Mouse (Mus musculus) forebrain, embryonic 12.5 days (tissue): ENCODE measurements around the gene Sat2. TPM values are rescaled to one million over a fixed set of nuclear protein-coding genes. Genes with fewer than 3 reads are reported as not detected.
"Not testable (repeated sequence)": the region's sequence is repeated elsewhere in the genome, so short reads cannot be mapped to it uniquely, and the experiment has no call there.

Source experiments
- ATAC-seq: fragments of 200-750 bp; cut with Nextera tagmentation; 2 replicates; pipeline ENCODE4 v1.8.0; 2017; ENCODE audit warnings: moderate TSS enrichment; ENCODE audit not compliant: low FRiP score
- H3K27ac ChIP-seq: fragments of 300-500 bp; sonication (generic); 2 replicates; pipeline ENCODE4 v1.5.1; 2016; ENCODE audit warnings: mild to moderate bottlenecking
- H3K27me3 ChIP-seq: fragments of 300-500 bp; sonication (generic); 2 replicates; pipeline ENCODE4 v1.6.1; 2016; ENCODE audit warnings: mild to moderate bottlenecking
- H3K36me3 ChIP-seq: fragments of 300-500 bp; sonication (generic); replicated peaks from 2 replicates; pipeline ENCODE4 v1.6.1; 2016; ENCODE audit warnings: mild to moderate bottlenecking
- H3K4me1 ChIP-seq: fragments of 300-500 bp; sonication (generic); 2 replicates; pipeline ENCODE4 v1.6.1; 2016
- H3K4me2 ChIP-seq: fragments of 300-500 bp; sonication (generic); 2 replicates; pipeline ENCODE4 v1.6.1; 2016; ENCODE audit warnings: mild to moderate bottlenecking, moderate library complexity
- H3K4me3 ChIP-seq: fragments of 300-500 bp; sonication (generic); replicated peaks from 2 replicates; pipeline ENCODE4 v1.5.1; 2016; ENCODE audit warnings: mild to moderate bottlenecking
- H3K9ac ChIP-seq: fragments of 300-500 bp; sonication (generic); 2 replicates; pipeline ENCODE4 v1.6.1; 2016; ENCODE audit warnings: mild to moderate bottlenecking
- H3K9me3 ChIP-seq: fragments of 300-500 bp; sonication (generic); 2 replicates; pipeline ENCODE4 v1.6.1; 2016
- WGBS: fragments of 180-500 bp; shearing (Covaris S2); methylation state at CpG from one replicate; pipeline ENCODE4 v1.1.7; 2016; 5-methylcytosine and 5-hydroxymethylcytosine counted together
- polyA plus RNA-seq: library from polyadenylated mRNA; unstranded; fragments of >200 nt; fragmentation: Nextera tagmentation; extraction: Ambion mirVana; gene quantifications from 2 replicates; pipeline ENCODE4 v1.2.1, GENCODE M21; 2016

The Sat2 gene
- polyA plus RNA-seq, 1 experiment from 2014 or later = 21.5 TPM

- WGBS = 87% methylated on average over 7 of the region's 7 CpGs
- H3K4me2 ChIP-seq = no peak overlapping the region
- H3K36me3 ChIP-seq = no peaks in the 10 kb centered on the region
- H3K27ac ChIP-seq = no peak overlapping the region
- H3K4me1 ChIP-seq = peaks cover 15% of the 10 kb centered on the region
- H3K9me3 ChIP-seq = no peaks in the 10 kb centered on the region
- H3K9ac ChIP-seq = no peak overlapping the region
- peaks cover 4% of the 10 kb centered on the region; the same call in 1 of the 2 replicates for H3K27me3 ChIP-seq
- ATAC-seq = no peak
- H3K4me3 ChIP-seq = no peak overlapping the region
Observed at GRCm38 (mm10) chr11:69620394-69621081, 1.3 kb upstream of the Sat2 start.

DNA sequence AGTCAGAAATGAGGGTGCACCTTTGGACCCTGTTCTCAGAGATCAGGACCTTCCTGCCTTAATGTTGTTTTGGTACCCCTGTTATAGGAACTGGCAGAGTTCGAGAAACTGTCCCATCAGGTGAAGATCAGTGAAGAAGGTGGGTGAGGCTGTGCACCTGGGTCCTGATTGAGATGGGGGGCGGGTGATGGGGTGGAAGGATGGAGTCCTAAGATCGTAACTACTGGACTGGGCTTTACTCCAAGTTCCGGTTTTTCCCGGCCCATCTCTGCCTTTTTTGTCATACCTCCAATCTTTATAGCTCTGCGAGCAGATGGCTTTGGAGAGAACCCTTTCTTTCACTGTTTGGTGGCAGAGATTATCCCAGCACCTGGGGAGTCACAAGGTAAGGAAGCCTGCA is 582 bp downstream of the Sat2 start:
- Histone ChIP-seq H3K9ac (peak overlapping the region; percentile 73), H3K4me3 (peak overlapping the region; percentile 47), H3K4me1 (peaks cover 15% of the 10 kb centered on the region), H3K27ac (peak overlapping the region; percentile 59; the same call in 1 of the 2 replicates), H3K27me3 (no peaks in the 10 kb centered on the region), H3K9me3 (no peaks in the 10 kb centered on the region), H3K4me2 (peak overlapping the region; percentile 73), H3K36me3 (no peaks in the 10 kb centered on the region)
- 42% methylated on average over 6 of the region's 6 CpGs for whole genome bisulfite sequencing
- peak; percentile 28; the same call in 1 of the 2 replicates for ATAC-seq

DNA sequence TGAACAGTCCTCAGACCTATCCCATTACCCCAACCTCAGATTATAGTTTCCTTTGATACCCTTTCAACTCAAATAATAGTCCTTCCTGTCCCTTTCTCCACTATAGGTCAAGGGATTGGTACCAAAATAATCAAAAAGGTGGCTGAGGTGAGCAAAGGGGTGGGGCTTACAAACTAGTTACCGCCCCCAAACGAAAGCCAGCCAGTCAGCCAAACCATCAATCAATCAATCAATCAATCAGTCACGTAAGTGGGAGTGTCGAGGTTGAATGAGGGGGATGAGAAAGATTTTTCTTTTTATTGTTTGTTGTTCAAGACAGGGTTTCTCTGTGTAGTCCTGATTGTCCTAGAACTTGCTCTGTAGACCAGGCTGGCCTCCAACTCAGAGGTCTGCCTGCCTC is 1.2 kb downstream of the Sat2 start:
- no peaks in the 10 kb centered on the region for H3K9me3 ChIP-seq
- H3K27me3 ChIP-seq = no peaks in the 10 kb centered on the region
- no peak for ATAC-seq
- H3K4me1 ChIP-seq = peaks cover 15% of the 10 kb centered on the region
- no peak overlapping the region for H3K9ac ChIP-seq
- H3K4me3 ChIP-seq = no peak overlapping the region
- H3K36me3 ChIP-seq = no peaks in the 10 kb centered on the region
- peak overlapping the region; percentile 73; the same call in 1 of the 2 replicates for H3K4me2 ChIP-seq
- no peak overlapping the region for H3K27ac ChIP-seq
- 73% methylated on average over 4 of the region's 4 CpGs for WGBS

DNA sequence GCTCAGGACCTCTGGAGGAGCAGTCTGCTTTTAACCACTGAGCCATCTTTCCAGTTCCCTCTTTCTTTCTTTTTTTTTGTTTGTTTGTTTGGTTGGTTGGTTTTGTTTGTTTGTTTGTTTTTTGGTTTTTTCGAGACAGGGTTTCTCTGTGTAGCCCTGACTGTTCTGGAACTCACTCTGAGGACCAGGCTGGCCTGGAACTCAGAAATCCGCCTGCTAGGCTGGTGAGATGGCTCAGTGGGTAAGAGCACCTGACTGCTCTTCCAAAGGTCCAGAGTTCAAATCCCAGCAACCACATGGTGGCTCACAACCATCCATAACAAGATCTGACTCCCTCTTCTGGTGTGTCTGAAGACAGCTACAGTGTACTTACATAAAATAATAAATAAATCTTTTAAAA is 2.5 kb downstream of the Sat2 start:
- H3K4me3 ChIP-seq, H3K9ac ChIP-seq, H3K9me3 ChIP-seq, H3K27me3 ChIP-seq, ATAC-seq, H3K36me3 ChIP-seq, H3K4me2 ChIP-seq, H3K27ac ChIP-seq: not testable (repeated sequence)
- 75% methylated on average over 2 of the region's 2 CpGs for whole genome bisulfite sequencing
- H3K4me1 ChIP-seq = peaks cover 15% of the 10 kb centered on the region

DNA sequence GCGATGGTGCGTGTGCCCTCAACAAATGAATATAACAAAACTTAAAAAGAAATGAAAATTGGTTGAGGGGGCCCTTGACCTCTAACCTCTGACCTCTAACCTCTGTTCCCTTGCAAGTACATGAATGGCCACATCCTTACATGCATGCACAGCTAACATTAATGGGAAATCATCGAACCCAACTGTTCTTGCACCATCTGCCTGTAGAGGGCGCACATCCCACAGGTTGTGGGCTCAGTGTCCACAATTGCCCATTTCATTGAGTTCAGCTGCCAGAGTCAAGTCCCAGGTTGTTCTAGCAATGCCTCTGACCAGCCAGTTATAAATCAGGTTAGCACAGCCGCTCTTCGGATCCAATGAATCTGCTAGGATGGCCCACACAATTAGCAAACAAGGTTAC is 6.5 kb downstream of the Sat2 start:
- no peaks in the 10 kb centered on the region for H3K9me3 ChIP-seq
- H3K4me1 ChIP-seq = no peaks in the 10 kb centered on the region
- no peak overlapping the region for H3K27ac ChIP-seq
- H3K4me3 ChIP-seq = no peak overlapping the region
- H3K4me2 ChIP-seq = no peak overlapping the region
- H3K9ac ChIP-seq = no peak overlapping the region
- no peaks in the 10 kb centered on the region for H3K27me3 ChIP-seq
- ATAC-seq = no peak
- WGBS = 39% methylated on average over 6 of the region's 6 CpGs
- no peaks in the 10 kb centered on the region for H3K36me3 ChIP-seq

DNA sequence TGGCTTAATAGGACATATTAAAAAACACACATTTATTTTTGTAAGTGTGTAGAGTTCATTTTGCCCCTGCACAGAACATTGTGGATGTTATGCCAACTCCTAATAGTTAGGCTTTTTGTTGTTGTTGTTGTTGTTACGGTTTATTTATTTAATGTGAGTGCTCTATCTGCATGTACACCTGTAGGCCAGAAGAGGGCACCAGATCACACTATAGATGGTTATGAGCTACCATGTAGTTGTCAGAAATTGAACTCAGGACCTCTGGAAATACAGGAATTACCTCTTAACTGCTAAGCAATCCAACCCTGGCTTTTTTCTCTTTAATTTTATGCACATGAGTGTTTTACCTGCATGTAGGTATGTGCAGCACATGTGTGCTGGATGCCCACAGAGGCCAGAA is 8.0 kb downstream of the Sat2 start:
- H3K36me3 ChIP-seq = no peaks in the 10 kb centered on the region
- H3K4me2 ChIP-seq = no peak overlapping the region
- H3K4me3 ChIP-seq = no peak overlapping the region
- H3K9ac ChIP-seq = no peak overlapping the region
- no peaks in the 10 kb centered on the region for H3K9me3 ChIP-seq
- peaks cover 12% of the 10 kb centered on the region for H3K4me1 ChIP-seq
- no peak for ATAC-seq
- WGBS = 63% methylated on average over 1 of the region's 1 CpGs
- no peaks in the 10 kb centered on the region for H3K27me3 ChIP-seq
- H3K27ac ChIP-seq = no peak overlapping the region

- H3K4me3 ChIP-seq = peak within 1 kb of the TSS; percentile 99
- H3K9ac ChIP-seq = peak within 1 kb of the TSS; percentile 100
- no peaks in the 10 kb centered on the region for H3K27me3 ChIP-seq
- H3K4me2 ChIP-seq = peak within 1 kb of the TSS; percentile 60
- ATAC-seq = peak; percentile 97
- no peaks in the 10 kb centered on the region for H3K9me3 ChIP-seq
- H3K27ac ChIP-seq = peak within 1 kb of the TSS; percentile 98
- WGBS = under 1% methylated on average over 33 of the region's 56 CpGs
- H3K36me3 ChIP-seq = peaks cover 10% of the 10 kb centered on the region
- H3K4me1 ChIP-seq = peaks cover 25% of the 10 kb centered on the region
Observed at GRCm38 (mm10) chr11:69632284-69633089, 10.7 kb downstream of the Sat2 start, which contains the start of gene Fxr2. Gene Fxr2 (plus strand): TSS chr11:69632990.

- H3K9me3 ChIP-seq = no peaks in the 10 kb centered on the region
- H3K9ac ChIP-seq = peak overlapping the region; percentile 100
- H3K4me3 ChIP-seq = peak overlapping the region; percentile 99
- H3K36me3 ChIP-seq = peaks cover 14% of the 10 kb centered on the region
- no peaks in the 10 kb centered on the region for H3K27me3 ChIP-seq
- WGBS = under 1% methylated on average over 39 of the region's 50 CpGs
- H3K4me2 ChIP-seq = peak overlapping the region; percentile 60
- H3K27ac ChIP-seq = peak overlapping the region; percentile 98
- H3K4me1 ChIP-seq = peaks cover 25% of the 10 kb centered on the region
- ATAC-seq = peak; percentile 71
Observed at GRCm38 (mm10) chr11:69633128-69633866, 11.5 kb downstream of the Sat2 start.

- no peak for ATAC-seq
Observed at GRCm38 (mm10) chr11:69635471-69635870, 13.6 kb downstream of the Sat2 start.

DNA sequence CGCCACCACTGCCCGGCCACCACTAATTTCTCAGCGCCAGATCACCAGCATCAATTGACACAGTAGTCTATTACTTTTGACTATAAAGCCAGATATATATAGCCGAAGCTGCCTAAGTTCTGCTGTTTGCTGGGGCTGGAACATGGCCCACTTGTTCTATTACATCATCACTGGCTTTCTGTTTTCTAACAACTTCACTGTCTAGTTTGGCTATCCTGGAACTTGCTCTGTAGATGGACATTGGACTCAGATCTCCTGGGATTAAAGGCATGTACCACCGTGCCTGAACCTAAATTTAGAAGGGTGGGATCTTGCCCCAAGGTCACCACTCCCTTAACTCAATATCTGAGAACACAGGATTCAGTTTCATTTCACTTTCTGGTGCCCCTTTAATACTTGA is 24.0 kb downstream of the Sat2 start:
- 96% methylated on average over 5 of the region's 5 CpGs for WGBS
- Histone ChIP-seq H3K36me3 (peaks cover 97% of the 10 kb centered on the region), H3K4me1 (no peaks in the 10 kb centered on the region), H3K4me2 (no peak overlapping the region), H3K27me3 (no peaks in the 10 kb centered on the region), H3K9ac (no peak overlapping the region), H3K4me3 (no peak overlapping the region), H3K9me3 (no peaks in the 10 kb centered on the region), H3K27ac (no peak overlapping the region)
- no peak for ATAC-seq

More at GRCm38 (mm10) chr11:69635471-69635870, 13.6 kb downstream of the Sat2 start:
- Histone ChIP-seq H3K27me3 (no peaks in the 10 kb centered on the region), H3K9ac (no peak overlapping the region; the same call in 1 of the 2 replicates), H3K4me1 (peaks cover 25% of the 10 kb centered on the region), H3K4me2 (peak overlapping the region; percentile 60), H3K4me3 (no peak overlapping the region), H3K36me3 (peaks cover 30% of the 10 kb centered on the region), H3K9me3 (no peaks in the 10 kb centered on the region), H3K27ac (no peak overlapping the region)
- 92% methylated on average over 3 of the region's 3 CpGs for WGBS

DNA sequence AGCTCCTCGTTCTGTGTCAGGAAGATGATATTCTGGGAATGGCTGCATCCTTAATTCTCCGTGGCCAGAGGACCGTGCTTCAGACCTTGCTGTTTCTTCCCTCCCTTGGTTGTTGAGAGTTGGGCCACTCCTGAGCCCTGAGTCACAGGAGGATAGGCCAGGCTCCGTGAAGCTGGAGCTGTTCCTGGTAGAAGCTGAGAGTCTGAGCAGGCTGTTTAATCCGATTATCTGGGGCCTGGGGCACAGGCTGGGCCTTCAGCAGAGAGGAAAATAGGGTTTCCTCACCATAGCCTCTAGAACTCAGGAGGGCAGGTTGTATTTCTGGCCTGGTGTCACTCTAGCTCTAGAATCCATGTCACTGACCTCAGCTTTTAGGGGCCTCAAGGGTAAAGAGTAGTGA is 31.6 kb downstream of the Sat2 start:
- peaks cover 16% of the 10 kb centered on the region for H3K4me1 ChIP-seq
- no peak for ATAC-seq
- no peak overlapping the region; the same call in 1 of the 2 replicates for H3K27ac ChIP-seq
- 68% methylated on average over 5 of the region's 5 CpGs for WGBS
- peaks cover 88% of the 10 kb centered on the region for H3K36me3 ChIP-seq
- no peak overlapping the region for H3K4me3 ChIP-seq
- H3K9ac ChIP-seq = no peak overlapping the region
- no peak overlapping the region for H3K4me2 ChIP-seq
- no peaks in the 10 kb centered on the region for H3K9me3 ChIP-seq
- H3K27me3 ChIP-seq = no peaks in the 10 kb centered on the region

DNA sequence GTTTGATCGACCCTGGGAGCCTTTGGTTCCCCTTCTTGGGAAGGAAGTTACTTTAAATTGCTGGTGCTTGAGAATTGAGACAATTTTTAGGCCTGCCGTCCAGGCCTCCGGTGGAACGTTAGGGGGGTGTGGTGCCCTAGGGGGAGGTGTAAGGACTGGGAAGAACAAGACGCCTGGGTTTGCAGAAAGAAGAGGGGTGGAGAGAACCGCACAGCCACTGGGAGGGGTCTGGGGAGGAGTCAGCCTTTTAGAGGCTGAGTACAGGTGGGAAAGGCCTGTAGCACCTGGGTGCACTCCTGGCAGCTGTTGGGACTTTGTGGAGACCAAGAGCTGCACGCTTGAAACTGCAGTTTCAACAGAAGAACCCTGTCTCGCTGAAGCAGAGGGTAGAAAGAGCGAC is 32.9 kb downstream of the Sat2 start:
- ATAC-seq = no peak
- H3K27ac ChIP-seq = peak overlapping the region; percentile 46; the same call in 1 of the 2 replicates
- no peaks in the 10 kb centered on the region for H3K9me3 ChIP-seq
- H3K4me2 ChIP-seq = no peak overlapping the region
- peaks cover 83% of the 10 kb centered on the region for H3K36me3 ChIP-seq
- no peak overlapping the region for H3K9ac ChIP-seq
- H3K27me3 ChIP-seq = no peaks in the 10 kb centered on the region
- H3K4me3 ChIP-seq = no peak overlapping the region
- H3K4me1 ChIP-seq = peaks cover 16% of the 10 kb centered on the region
- WGBS = 43% methylated on average over 9 of the region's 9 CpGs
